Mouse (Mus musculus): ENCODE measurements around the gene Agap1. TPM values are rescaled to one million over a fixed set of nuclear protein-coding genes. Genes with fewer than 3 reads are reported as not detected.

The Agap1 gene
- total RNA-seq, 2 experiments from 2014 or later, result 225 to 280 TPM

DNA sequence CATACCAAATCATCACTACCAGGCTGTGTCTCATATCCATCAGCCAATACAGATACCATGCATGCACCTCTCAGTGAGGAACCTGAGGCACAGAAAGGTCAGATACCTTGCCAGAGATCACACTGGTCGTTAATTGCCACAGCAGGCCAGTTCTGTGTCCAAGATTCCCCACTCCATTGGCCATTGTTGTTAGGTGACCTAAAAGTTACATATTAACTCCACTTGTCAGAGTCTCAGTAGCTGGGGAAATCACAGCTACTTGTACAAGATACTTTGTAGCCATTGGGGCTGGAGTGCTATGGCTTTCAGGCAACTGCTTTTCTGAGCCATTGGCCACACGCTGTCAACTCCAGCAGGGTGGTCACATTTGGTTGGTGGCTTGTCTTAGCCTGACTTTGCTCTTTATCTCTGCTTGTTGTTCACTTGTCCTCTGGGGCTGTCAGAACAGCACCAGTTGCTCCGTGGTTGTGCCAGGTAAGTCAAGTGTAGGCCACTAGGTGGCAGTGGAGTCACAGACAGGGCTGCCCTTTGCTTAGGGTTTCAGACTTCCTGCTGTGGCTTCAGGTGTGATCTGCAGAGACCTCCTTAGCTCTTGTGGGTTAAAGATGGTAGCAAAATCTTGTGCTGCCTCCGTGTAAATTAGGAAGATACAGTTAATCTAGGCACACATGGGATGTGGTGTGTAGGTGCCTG lies 191.9 kb downstream of the Agap1 start:
- DNase-seq (ENCODE audit: low spot score in 2 of 2), result peak; percentile 48 to 68

- no peak for DNase-seq (ENCODE audit: low spot score in 2 of 2)
These were observed 192.9 kb downstream of the Agap1 start for GRCm38 (mm10) chr1:89647505-89647904.

- DNase-seq (ENCODE audit: low spot score in 2 of 2), result no peak
These were observed 196.0 kb downstream of the Agap1 start for GRCm38 (mm10) chr1:89650557-89650956.

GRCm38 (mm10) chr1:89656167-89656566 lies 201.6 kb downstream of the Agap1 start:
- no peak for DNase-seq (ENCODE audit: low spot score in 2 of 2)

DNA sequence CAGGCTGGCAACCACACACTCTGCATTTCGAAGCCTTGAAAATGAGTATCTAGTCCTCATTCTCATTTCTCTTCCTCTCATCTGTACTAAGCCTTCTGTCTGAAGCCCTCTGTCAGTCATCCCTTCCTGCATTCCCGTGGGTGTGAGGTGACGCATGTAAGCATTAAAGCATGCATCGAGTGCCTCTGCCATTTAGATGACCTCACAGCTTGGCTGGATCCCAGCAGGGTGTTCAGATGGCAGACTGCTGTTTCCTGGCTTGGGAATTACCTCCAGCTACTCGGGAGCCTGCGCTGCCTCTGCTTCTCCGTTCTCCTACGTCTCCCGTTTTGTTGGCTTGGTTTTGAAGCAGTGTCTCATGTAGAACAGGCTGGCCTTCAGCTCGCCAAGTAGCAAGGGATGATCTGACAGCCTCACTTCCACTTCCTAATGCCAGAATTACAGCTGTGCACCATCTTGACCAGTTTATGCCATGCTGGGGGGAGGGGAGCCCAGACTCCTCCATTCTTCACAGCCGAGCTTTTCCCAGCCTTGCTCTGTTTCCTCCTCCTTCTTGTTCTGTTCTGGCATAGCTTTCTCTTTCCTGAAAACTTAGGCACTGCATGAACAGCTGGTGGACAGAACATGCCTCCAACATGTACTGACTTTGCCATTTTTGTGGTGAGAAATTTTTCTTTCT lies 202.2 kb downstream of the Agap1 start:
- peak in 1 of 2 experiments; percentile 21 for DNase-seq (ENCODE audit: low spot score in 2 of 2)

GRCm38 (mm10) chr1:89660804-89661203 lies 206.2 kb downstream of the Agap1 start:
- DNase-seq (ENCODE audit: low spot score in 2 of 2), result no peak

DNA sequence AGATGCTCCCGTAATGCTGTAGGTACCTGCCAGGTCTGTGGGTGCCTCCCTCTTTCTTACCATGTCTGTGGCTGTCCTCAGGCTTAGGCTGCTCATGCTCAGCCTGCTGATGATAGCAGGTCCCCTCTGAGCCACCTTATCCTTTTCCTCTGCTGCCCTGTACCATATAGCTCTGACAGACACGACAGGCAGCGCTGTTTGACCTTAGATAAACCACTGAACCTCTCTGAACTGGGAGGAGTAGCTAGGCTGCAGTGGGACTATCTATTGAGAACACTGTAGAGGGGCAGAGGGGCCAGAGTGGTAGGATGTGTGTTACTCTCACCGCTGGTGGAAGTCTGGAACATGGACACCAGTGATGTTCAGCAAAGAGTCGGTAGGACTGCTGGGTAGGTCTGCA lies 211.5 kb downstream of the Agap1 start:
- DNase-seq (ENCODE audit: low spot score in 2 of 2), result no peak

GRCm38 (mm10) chr1:89667387-89667786 lies 212.8 kb downstream of the Agap1 start:
- peak in 1 of 2 experiments; percentile 59 for DNase-seq (ENCODE audit: low spot score in 2 of 2)

GRCm38 (mm10) chr1:89668635-89669034 lies 214.0 kb downstream of the Agap1 start:
- DNase-seq (ENCODE audit: low spot score in 2 of 2), result peak; percentile 17 to 55

DNA sequence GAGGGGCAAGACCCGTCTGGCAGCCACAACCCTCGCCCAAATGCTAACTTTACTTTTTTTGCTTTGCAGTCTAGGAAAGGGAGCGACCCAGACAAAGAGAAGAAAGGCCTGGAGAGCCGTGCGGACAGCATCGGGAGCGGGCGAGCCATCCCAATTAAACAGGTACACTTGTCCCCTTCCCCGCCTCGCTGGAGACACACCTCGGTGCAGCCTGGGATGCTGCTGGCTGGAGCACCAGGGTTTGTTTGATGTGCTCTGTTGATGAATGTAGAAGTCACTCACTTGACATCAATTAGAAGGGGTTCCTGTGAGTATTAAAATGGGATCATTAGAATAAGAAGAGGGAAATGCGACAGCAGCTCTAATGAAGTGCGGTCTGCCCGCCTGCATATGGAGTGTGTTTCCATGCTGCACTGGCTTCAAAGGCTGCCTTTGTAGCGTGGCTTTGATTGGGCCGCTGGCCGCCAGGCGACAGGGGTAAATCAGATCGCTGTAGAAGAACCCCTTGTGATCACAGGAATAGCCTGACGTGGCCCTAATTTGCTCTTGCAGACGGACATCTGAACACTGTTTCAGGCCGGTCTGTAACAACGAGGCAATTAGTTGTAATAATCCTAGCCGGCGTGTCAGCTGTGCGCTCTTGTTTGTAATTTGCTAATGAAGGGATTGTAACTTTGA lies 216.6 kb downstream of the Agap1 start:
- DNase-seq (ENCODE audit: low spot score in 2 of 2), result peak in 1 of 2 experiments; percentile 29

DNA sequence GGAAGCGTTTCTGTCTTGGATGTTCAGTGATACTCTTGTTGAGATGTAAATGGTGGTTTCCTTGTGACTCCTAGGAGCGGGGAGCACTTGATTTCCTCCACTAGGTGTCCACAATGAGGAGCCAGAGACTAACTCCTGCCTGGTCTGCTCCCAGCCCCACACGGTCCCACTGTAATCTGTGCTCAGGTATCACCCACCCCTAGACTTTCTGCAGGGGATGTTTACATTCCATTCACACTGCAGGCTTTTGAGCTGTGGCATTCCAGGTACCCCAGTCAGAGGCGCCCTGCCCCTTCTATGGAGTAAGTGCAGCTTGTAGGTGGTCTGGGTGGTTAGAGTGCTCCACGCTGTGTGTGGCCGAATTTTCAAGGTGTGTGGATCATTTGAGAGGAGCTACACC lies 218.5 kb downstream of the Agap1 start:
- DNase-seq (ENCODE audit: low spot score in 2 of 2), result no peak

DNA sequence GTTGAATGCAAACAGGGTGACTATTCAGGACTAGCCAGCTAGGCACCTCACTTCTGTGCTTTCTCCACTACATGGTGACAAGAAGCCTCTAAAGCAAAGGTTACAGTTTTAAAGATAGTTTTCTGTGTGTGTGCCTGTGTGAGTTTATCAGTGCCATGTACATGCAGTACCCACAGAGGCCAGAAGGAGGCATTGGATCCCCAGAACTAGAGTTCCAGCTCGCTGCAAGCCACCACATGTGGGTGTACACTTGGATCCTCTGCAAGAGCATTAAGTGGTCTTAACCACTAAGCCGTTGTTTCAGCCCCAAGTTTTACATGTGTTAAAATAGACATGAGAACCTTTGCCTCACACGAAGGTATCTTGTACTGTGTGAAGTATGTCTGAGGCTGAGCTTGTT lies 219.1 kb downstream of the Agap1 start:
- no peak for DNase-seq (ENCODE audit: low spot score in 2 of 2)

DNA sequence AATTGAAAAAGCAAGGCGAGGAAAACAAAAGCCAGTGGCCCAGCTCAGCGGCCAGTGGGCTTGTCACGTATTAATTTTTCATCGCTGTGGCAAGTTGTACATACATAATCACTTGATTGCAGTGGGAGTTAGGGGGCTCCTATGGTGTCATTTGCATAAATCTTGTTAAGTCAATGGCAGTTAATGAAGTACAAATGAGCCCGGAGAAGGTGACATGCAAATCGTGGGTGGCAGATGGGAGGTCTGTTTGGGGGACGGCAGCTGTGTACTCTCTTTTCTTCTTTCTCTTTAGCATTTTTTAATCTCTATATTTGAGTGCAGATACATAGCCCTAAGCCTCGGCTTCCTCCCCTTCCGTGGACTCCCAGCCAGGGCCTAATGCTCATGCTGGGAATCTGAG lies 220.1 kb downstream of the Agap1 start:
- DNase-seq (ENCODE audit: low spot score in 2 of 2), result no peak

GRCm38 (mm10) chr1:89676411-89676810 lies 221.8 kb downstream of the Agap1 start:
- DNase-seq (ENCODE audit: low spot score in 2 of 2), result peak in 1 of 2 experiments; percentile 41

DNA sequence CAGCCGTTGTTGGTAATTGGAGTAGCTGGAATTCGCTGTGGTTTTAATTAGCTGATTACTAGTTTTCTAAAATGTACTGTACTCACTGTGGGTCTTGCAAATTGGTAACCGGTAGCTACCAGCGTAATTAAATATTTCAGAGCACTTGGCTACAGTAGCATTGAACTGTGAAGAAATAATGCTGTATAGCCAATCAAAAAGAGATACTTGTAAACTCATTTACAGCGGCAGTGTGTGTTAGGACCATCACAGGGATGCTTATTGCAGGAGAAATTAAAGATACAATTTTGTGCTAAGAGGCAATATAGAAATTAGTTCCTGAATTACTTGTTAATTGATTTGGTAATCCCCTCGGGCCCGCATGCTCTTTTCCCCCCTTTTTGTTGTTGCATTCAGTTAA lies 226.1 kb downstream of the Agap1 start:
- DNase-seq (ENCODE audit: low spot score in 2 of 2), result no peak

- DNase-seq (ENCODE audit: low spot score in 2 of 2), result no peak
These were observed 234.3 kb downstream of the Agap1 start for GRCm38 (mm10) chr1:89688914-89689313.

GRCm38 (mm10) chr1:89689544-89690212 lies 235.1 kb downstream of the Agap1 start:
- DNase-seq (ENCODE audit: low spot score in 2 of 2), result no peak

- DNase-seq (ENCODE audit: low spot score in 2 of 2), result no peak
These were observed 236.5 kb downstream of the Agap1 start for GRCm38 (mm10) chr1:89691096-89691495.

DNA sequence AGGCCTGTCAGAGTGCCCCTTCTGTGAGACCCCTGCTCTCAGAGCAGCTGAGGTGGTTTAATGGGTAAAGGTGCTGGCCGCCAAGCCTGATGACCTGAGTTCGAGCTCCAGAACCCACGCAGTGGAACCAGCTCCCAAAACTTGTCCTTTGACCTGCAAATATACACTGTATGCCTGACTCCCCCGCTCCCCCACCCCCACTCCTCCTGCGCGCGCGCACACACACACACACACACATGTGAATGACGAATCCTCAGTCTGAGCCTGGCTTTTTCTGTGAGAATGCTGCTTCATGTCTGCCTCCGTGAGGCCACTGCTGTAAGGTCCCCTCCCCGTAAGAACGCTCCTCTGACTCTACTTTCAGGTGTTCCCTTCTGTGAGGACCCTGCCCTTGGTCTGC lies 237.8 kb downstream of the Agap1 start:
- DNase-seq (ENCODE audit: low spot score in 2 of 2), result no peak

- DNase-seq (ENCODE audit: low spot score in 2 of 2), result no peak
These were observed 240.3 kb downstream of the Agap1 start for GRCm38 (mm10) chr1:89694916-89695315.

DNA sequence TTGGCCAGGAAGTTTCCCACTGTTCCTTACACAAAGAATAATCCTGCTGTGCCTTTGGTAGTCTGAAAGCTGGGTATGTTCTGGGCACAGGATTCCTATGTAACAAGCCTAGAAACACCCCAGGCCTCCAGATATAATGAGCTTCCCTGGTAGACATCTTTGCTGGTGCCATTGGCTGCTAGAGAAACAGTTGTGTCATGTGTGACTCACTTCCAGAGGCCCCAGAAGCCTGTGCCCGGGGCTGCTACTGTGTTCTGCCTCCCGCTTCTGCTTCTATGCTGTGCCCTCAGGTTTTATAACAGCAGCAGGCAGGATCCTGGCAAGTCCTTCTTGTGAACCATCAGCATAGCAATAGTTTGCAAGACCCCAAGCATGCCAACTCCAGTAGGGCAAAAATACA lies 242.6 kb downstream of the Agap1 start:
- DNase-seq (ENCODE audit: low spot score in 2 of 2), result no peak

DNA sequence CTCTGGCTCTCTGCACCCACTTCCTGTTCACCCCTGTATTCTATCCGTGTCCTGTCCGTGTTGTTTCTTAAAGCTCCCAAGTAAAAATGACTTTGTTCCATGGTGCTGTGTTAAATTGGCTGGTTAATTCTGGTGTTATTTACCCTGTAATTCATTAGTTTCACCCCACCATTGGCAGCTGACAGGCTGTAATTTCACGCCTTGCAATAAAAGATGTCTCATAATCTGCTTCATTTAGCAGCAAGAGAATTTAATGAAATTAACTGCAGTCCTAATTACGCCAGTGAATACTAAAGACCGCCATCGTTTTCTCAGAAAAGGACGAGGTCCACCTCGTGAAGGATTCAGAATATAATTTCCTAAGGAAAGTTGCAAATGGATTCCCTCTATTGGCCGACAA lies 245.6 kb downstream of the Agap1 start:
- DNase-seq (ENCODE audit: low spot score in 2 of 2), result no peak

Data from layer of hippocampus, postnatal 14 days (tissue).